Mouse (Mus musculus) mouse embryonic stem cell (cell line): Measurements from ENCODE around the gene Fcgr2b.

Experiments used
- in situ Hi-C, 2 experiments: fragments of 300-500 bp; cut with MboI; formaldehyde crosslinking; loops; 1 replicate in 1 of 2; 3 replicates in 1 of 2; pipeline ENCODE4 v1.14.3; 2019 to 2020; ENCODE audit warnings: low sequenced_read_pairs in 2 of 2, low pct_unique_long_range_greater_than_20kb in 1 of 2, mixed read lengths in 1 of 2; ENCODE audit not compliant: unreplicated experiment in 1 of 2

Fcgr2b gene

DNA sequence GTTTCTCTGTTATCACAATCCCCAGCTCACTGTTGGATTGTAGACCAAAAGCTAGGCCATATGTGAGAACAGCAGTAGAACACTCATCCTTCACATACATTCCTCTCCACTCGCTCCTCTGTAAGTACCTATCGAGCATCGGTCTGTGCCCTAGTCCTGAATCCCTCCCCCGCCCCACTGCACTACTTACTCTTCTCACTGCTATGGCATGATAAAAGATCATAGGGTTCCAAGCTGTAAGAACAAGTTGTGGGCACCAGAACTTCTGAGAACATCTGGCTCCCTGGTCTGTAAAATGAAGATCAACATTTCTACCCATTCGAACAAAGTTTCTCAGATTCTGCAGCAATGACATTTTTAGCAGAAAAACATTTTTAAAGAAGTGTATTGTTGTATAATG lies at the start of gene Fcgr2b:
Gene Fcgr2b (minus strand): TSS at position 101 of the 400 bp plus-strand sequence.
- in situ Hi-C loops: no loop called here

DNA sequence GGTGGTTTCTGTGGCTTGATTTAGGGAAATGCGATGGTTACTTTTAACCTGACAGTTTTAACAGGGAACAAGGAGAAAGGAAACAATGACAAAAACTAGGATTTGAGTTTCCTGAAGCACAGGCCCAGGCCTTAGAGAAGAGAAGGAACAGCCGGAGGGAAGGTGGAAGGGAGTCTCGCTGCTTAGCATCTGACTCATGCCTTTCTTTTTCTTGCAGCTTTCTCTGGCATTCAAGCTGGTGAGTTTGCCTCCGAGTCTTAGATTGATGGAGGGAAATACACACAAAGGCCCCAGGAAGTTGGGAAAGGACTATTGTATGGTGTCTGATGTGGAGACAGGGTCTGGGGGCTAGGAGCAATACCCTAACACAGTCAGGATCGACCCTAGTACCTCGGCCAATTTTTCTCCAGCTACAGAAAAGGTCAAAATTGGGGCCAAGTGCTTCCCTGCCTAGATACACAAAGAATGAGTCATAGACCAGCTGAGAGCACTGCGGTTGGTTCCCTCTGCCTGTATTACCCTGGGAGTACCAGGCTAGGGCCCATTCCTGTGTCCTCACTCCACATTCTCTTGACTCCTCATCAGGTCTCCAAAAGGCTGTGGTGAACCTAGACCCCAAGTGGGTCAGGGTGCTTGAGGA lies 43.1 kb upstream of the Fcgr2b start:
- in situ Hi-C loops: no loop called here

DNA sequence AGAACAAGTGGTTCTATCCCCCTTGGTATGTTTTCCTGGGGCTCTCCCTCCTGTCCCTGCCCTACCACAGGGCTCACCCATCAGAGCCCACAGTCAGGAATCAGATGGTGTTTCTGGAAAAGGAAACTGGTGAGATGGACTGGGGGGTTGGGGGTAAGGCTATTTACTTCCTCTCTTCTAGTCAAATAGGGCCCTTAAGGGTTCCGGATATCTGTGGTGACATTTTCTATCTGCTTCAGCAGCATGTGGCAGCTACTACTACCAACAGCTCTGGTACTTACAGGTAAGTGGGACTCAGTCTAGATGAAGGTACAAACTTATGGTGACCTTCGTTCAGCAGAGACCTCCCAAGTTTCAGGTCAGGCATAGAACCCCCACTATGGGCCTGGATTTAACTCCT lies 42.4 kb upstream of the Fcgr2b start, which contains the start of gene Fcgr4:
Gene Fcgr4 (plus strand): TSS at position 184 of the 400 bp plus-strand sequence.
- in situ Hi-C loops: no loop called here

DNA sequence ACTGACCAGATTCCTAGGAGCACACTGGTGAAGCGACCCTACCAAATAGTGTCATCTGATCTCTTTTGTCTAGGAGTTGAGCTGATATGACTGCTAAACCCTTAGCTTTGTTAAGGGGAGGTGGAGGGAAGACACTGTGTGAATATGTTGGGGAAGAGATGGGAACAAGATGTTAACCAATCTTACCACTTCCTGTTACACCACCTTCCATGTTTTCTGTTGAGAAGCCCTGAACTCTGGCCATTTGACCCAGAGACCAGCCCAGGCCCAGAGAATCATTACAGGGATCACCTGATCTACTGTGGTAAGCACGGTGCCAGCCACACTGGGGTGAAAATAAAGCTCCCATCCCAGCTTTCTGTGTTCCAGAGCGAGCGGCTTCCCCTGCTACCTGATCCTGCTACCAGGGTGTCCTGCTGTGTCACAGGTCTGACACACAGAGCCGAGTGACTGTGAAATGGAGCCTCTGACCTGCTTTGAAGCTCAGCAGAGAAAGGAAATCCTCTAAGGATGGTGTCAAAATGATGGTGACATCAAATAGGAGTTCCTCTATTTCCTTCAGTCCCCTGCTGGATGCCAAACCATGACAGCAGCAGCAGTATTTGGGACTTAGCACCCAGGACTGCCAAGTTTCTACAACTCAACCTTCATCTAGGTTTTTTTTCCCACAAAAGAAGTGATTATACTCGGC lies 41.3 kb upstream of the Fcgr2b start:
- in situ Hi-C loops: no loop called here

DNA sequence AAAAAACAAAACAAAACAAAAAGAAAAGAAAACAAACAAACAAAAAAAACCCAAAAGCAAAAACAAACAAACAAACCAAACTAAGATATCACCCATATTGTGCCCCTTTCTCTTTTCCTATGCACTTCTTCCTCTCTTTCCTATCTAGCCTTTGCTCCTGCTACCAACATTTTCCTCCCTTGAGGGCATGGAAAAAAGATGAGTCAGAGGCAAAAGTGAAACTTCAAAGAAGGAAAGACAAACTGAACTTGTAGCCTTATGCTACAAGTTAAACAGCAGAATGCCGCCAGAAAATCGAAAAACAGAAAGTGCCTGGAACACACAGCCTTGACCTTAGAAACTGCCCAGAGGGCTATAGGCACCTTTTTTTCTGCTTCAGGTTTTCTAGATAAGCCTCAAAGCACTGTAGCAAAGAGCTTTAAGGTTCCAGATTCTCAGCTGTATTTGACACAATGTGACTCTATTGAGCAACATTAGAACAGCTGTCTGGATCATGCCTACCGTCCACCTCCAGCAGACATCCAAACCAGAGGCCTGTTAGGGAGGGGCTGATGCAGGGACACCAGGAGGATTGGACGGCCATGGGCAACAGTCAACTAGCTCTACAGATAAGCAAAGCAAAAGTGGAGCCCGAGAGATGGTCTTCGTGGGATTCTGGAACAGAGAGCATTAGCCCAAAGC lies 40.5 kb upstream of the Fcgr2b start:
- in situ Hi-C loops: no loop called here

DNA sequence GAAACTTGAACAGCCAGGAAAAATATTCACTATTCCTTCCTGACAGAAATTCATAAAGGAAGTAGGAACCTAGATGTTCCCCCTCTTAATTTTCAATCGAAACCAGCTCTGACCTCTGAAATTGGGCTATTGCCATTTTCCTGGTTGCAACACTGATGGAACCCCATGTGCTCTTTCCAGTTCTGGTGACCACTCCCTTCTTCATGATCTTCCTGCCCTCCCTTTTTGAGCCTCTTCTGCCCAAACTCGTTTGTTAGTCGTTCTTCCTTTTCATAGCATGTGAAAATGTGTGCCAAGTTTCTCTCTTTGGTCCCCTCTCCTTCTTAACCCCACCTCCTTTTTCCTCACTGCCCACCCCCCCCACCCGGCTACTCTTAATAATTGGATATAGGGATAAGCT lies 35.4 kb upstream of the Fcgr2b start:
- in situ Hi-C loops: no loop called here

DNA sequence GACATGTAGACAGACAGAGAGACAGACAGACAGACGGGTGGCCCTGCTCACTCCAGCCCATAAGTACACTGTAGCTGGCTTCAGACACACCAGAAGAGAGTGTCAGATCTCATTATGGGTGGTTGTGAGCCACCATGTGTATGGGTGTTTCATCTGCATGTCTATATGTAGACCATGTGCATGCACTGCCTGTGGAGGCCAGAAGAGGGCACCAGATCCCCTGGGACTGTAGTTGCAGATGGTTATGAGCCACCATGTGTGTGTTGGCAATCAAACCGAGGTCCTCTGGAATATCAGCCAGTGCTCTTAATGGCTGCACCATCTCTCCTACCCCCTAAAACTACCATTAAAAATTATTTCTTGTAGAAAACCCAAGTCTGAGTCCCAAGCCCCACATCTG lies 30.6 kb upstream of the Fcgr2b start:
- in situ Hi-C loops: no loop called here

DNA sequence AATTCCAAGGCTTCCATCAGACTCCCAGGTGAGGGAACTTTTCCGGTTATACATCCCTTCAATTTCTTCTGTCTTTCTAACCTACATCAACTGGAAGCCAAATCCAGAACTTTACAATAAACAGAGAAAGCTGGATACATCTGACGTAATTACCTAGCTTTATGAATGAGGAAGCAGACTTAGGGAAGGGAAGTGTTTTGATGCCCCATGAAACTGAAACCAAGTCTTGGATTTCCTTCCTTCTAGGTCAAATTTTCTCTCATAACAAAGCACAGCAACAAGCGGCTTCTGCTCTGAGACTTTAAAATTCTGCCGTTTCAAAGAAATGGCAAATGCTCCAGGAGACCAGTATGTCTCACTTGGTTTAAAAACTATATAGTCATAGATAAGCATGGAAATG lies 30.0 kb upstream of the Fcgr2b start:
- in situ Hi-C loops: no loop called here

DNA sequence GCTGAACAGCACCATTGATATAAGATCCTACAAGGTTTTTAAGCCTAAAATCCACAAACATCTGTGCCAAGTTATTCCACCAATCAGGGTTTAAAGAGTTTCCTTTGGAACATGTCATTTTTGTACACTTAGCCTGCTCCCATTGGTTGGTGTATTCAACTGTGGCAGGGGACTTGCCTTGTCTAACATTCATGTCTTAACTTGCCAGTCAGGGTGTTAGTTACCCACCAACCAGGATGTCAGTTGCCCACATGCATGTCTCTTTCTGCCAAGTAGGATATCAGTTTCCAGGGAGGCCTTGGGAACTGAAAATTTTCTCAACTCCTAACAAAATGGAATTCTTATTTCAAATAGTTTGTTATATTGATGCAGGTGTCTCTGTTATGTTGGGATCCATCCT lies 29.2 kb upstream of the Fcgr2b start:
- in situ Hi-C loops: no loop called here

DNA sequence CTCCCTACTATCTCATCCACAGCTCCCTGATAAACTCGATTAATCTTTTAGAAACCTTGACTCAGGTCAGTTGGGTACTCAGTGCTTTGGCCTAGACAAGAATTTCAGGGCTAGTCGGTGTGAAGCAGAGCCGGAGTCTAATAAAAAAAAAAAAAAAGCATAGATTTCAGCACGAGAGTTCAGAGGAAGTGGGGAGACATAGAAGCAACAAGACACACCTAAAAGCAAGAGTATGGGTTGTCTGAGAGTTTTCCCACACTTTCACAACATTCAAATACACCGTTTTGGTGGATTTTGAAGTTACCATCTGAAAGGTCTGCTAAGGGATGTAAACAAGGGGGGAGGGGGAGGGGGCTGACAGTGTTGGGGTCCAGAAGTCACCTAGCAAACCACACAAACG lies 28.7 kb upstream of the Fcgr2b start:
- in situ Hi-C loops: no loop called here

DNA sequence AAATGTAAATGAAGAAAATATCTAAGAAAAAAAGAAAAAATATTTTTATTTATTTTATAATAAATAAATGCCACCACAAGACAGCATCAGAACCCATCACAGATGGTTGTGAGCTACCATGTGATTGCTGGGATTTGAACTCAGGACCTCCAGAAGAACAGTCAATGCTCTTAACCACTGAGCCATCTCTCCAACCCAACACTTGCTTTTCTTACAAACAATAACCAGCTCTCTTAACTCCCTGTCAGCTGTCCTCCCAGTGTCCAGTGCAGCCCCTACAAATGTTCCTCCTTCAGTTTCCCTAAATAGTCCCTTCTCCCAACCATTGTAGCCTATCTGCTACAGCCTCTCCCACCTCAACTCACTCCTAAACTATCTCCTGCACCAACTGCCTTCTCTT lies 23.5 kb upstream of the Fcgr2b start:
- in situ Hi-C loops: no loop called here

DNA sequence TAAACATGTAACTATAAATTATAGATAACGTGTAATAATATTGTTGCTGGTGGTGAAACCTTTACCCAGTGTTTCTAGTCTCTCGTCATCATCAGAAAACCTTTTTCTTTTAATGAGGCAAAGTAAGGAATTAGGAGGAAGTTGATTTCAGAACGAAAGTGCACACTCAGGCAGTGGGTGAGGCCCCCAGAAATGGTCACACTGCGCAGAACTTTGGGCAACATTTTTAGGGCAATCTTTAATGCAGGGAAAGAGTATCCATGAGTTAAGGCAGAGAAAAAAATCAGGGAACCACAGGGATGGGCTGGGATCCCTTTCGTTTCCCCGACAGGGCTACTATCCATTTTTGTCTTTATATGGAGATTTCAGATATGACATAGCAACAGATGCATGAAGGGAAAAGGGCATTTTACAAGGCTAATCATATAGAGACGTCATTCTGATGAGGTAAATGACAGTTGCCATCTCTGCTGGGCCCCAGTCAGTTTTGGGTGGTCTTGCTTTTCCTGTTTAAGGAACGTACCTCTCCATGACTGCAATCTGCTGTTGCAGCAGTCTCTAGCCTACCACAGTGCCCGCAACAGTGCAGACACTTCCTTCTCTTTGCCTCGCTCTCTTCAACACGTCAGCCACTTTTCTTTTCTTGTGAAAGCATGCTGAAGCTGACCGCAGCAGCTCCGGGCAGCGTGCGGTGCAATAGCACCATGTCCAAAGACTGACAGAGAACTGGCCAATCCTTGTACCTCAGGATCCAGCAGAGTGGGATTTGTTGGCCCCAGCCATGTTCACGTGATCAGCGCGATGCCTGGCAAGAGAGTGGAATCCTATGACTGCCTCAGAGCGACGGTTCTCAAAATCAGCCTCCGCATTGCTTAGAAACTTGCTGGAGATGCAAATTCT lies 21.7 kb upstream of the Fcgr2b start:
- in situ Hi-C loops: no loop called here

DNA sequence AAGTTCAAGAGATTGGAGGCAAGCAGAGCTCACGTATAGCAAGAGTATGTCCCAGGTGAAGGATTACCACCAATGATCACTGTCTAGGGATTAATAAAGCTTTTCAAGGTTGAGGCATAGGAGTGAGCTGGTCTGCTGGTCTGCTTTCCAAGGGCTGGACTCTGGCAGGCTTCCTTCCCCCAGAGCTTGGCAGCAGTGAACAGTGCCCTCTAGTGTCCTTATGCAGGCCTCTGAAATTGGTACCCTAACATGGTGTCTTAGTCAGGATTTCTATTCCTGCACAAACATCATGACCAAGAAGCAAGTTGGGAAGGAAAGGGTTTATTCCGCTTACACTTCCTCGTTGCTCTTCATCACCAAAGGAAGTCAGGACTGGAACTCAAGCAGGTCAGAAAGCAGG lies 20.4 kb upstream of the Fcgr2b start:
- in situ Hi-C loops: no loop called here

DNA sequence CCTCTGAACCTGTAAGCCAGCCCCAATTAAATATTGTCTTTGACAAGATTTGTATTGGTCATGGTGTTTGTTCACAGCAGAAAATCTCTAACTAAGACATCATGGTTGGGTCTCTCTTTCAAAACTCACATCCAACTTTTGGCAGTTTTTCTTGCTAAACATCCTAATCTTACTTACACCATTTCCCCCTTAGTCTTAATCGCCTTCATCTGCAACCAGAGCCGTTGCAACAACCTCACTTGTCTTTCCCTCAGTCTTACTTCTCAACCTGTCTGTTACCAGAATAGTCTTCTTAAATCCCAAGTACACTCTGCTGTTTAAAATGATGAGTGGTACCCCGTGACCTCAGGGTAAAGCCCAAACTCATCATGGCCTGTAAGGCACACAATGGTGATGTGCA lies 19.7 kb upstream of the Fcgr2b start:
- in situ Hi-C loops: no loop called here

DNA sequence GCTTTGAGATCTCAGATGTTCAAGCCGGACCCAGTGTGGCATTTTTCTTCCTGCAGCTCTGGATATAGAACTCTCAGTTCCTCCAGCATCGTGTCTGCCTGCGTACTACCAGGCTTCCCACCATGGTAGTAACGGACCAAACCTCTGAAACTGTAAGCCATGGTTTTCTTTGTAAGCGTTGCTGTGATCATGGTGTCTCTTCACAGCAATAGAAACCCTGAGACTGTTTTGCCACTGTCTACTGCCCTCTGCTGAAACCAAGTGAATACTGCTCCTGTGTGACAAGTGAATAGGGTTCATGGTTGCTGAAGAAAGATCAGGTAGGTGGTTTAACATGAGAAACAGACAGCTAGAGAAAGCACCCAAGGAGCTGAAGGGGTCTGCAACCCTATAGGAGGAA lies 16.2 kb upstream of the Fcgr2b start:
- in situ Hi-C loops: no loop called here

DNA sequence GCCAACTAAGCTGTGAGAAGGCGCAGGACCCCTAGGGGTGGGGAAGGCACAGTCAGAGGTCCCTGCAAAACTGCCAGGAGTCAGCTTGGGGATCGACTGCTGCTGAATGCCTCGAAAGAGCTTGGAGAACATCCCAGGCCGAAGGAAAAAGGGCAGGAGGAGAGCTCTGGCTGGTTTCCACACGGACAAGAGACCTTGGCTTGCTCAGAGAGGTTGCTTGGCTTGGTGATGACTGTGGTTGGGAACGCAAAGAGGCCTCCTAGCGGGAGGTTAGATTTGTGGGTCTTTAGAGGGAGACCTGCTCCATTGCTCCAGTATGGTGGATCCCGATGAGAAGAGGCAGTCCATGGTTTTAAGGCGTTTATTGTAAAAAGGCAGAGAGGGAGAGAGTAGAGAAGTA lies 13.3 kb upstream of the Fcgr2b start:
- in situ Hi-C loops: no loop called here

DNA sequence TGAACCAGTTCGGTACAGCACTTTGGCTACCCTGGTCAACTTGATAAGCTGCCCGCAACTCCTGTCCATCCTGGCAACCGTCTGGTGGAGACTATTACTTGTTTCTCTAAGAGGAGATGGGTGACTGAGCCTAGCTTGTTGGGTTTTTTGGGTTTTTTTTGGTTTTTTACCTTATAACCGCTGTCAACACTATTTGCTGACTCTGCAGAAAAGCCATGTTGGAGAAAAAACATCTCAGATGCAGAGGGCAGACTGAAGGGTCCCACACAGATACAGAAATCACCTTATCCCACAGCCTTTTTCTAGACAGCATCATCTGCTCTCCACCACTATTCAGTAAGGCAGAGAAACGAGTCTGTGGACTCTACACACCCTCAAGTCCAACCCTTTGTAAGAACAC lies 9.5 kb upstream of the Fcgr2b start:
- in situ Hi-C loops: no loop called here

DNA sequence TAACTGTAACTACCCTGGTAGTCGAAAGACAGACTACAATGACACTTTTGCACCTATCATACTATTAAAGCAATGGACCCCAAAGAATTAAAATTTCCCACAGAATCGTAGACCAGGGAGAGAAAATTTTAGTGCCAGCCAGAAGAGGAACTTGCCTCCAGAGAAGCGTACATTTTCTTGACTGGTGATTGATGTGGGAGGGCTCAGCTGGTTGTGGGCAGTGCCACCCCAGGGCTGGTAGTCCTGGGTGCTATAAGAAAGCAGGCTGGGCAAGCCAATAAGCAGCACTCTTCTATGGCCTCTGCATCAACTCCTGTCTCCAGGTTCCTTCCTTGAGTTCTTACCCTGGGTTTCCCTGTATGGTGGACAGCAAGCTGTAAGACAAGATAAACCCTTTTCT lies 8.7 kb upstream of the Fcgr2b start:
- in situ Hi-C loops: no loop called here

DNA sequence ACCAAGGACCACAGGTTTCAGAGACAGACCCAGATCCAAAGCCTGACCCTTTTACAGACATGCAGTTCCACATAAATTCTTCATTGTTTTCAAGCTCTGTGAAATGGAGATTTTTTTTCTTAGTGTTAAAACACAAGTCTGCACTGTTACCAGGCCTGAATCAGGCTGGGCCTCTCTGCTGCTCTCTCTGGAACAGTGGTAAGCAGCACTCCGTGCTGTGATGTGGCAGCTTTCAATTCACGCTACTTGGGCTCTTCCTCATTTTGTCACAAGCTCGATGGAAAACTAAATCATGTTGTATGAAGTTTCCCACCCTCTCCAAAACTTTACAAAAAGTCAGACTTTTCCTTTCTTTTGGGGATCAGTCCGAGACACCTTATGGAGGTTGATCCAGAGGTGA lies 6.7 kb upstream of the Fcgr2b start:
- in situ Hi-C loops: loop anchor here (5.0 kb wide), 1 partner anchor 76 kb away; no protein-coding TSS in a partner anchor
